Mouse (Mus musculus): ENCODE data around the gene Ssr2.

Gene Ssr2

DNA sequence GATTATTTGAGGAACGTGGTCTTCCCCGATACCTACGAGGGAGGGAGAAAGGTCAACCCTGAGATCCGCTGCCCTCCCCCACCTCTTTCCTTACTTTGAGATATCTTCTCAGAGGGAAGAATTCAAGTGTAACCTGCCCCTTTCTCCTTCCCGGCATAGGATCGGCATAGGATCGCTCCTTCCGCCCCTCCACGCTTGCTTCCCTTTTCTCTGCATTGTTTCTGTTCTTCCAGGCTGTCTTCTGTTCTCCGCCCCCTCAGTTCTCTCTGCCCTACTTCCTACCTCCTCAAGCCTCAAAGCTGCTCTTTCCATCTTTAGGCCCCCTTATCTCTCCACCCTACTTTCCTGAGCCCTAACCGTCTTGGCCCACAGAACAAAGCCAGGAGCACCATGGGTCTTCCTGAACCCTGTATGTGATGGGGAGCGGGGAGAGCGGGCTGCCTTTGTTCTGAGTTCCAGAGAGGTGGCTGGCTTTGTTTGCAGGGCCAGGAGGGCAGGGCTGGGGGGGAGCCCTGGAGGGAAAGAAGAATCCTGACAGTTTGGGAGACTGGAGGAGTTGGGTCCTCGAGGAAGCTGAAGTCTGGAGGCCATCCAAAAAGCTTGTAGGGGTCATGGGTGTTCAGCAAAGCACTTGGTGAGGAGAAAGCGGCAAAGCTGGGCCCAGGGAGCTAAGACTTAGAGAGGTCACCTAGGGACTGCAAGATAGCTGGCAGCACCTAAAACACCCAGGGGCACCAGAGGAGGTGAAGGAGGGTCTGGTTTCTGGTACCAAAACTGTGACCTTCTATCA is 47.9 kb downstream of the Ssr2 start:
- peak; percentile 32 to 45 for DNase-seq (ENCODE audit: low spot score in 2 of 2)

GRCm38 (mm10) chr3:88624324-88624723 is 48.6 kb downstream of the Ssr2 start:
- no peak for DNase-seq (ENCODE audit: low spot score in 2 of 2)

DNA sequence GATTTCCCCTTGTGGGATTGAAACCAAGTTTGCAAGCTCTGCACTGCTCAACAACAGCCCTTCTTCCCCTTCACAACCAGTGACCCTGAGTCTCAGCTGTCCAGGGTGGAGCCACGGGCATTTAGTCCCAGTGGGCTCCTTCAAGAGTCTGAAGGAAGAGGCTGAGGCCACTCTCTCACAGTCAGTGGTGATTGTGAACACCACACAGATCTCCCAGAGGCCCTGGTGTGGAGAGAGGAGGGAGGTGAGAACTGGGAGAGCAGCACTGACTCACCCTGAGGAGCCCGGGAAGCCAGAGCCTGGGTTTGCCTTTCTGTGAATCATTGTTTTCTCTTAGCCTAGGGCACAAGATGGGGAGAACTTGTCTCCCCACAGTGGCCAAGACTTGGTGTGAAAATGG is 49.3 kb downstream of the Ssr2 start:
- DNase-seq (ENCODE audit: low spot score in 2 of 2), result peak; percentile 58 to 65

DNA sequence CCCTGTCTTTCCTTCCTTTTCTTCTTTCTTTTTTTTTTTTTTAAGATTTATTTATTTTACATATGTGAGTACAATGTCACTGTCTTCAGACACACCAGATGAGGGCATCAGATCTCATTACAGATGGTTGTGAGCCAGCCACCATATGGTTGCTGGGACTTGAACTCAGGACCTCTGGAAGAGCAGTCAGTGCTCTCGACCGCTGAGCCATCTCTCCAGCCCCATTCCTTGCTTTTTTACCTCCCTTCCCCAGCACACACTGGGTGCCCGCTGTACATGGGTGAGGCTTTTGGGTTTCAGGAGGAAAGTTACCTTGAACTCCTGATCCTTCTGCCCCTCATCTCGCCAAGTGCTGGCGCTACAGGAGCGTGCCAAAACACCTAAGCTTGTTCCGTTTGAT is 49.9 kb downstream of the Ssr2 start:
- DNase-seq (ENCODE audit: low spot score in 2 of 2), result no peak

GRCm38 (mm10) chr3:88626316-88626715 is 50.6 kb downstream of the Ssr2 start:
- no peak for DNase-seq (ENCODE audit: low spot score in 2 of 2)

- DNase-seq (ENCODE audit: low spot score in 2 of 2), result no peak
Measured at GRCm38 (mm10) chr3:88627114-88627513, 51.4 kb downstream of the Ssr2 start.

- DNase-seq (ENCODE audit: low spot score in 2 of 2), result no peak
Measured at GRCm38 (mm10) chr3:88627535-88627934, 51.9 kb downstream of the Ssr2 start.

GRCm38 (mm10) chr3:88628766-88629165 is 53.1 kb downstream of the Ssr2 start:
- DNase-seq (ENCODE audit: low spot score in 2 of 2), result no peak

- DNase-seq (ENCODE audit: low spot score in 2 of 2), result no peak
Measured at GRCm38 (mm10) chr3:88629244-88629643, 53.6 kb downstream of the Ssr2 start.

GRCm38 (mm10) chr3:88630018-88630417 is 54.3 kb downstream of the Ssr2 start:
- DNase-seq (ENCODE audit: low spot score in 2 of 2), result no peak

DNA sequence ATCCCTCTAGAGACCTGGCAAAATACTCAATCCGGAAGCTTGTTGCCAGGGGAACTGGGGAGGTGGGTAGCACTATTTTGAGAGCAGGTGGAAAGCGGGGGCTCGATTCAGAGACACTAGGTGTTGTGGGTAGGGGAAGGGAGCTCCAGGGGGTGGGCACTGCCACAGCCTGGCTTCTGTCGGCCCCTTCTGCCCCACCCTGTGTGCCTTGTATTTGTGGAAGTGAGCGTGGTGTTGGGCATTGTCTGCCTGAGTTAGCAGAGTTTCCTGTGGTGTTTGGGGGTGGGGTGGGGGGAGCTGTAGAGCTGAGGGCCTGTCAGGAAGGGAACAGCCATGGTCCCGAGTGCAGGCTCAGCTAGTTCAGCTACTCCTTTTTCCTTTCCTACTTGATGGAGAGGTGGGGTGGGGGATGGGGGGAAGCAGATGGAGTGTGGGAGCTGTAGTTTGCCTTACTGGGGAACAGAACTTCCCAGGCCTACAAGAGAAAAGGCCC is 55.2 kb downstream of the Ssr2 start:
- peak in 1 of 2 experiments; percentile 70 for DNase-seq (ENCODE audit: low spot score in 2 of 2)

GRCm38 (mm10) chr3:88631921-88632587 is 56.4 kb downstream of the Ssr2 start:
- no peak for DNase-seq (ENCODE audit: low spot score in 2 of 2)

- DNase-seq (ENCODE audit: low spot score in 2 of 2), result no peak
Measured at GRCm38 (mm10) chr3:88633056-88633455, 57.4 kb downstream of the Ssr2 start.

- DNase-seq (ENCODE audit: low spot score in 2 of 2), result no peak
Measured at GRCm38 (mm10) chr3:88635506-88636275, 60.0 kb downstream of the Ssr2 start.

- no peak for DNase-seq (ENCODE audit: low spot score in 2 of 2)
Measured at GRCm38 (mm10) chr3:88636555-88636986, 60.9 kb downstream of the Ssr2 start.

- DNase-seq (ENCODE audit: low spot score in 2 of 2), result no peak
Measured at GRCm38 (mm10) chr3:88637134-88637533, 61.5 kb downstream of the Ssr2 start.

Measured in heart, adult 9 months (tissue).